Mouse (Mus musculus): Measurements from ENCODE around the gene Prkcg. TPM values are rescaled to one million over a fixed set of nuclear protein-coding genes. Genes with fewer than 3 reads are reported as not detected.

Gene Prkcg
- total RNA-seq, 2 experiments from 2014 or later = 0.78 to 0.84 TPM

GRCm38 (mm10) chr7:3360678-3361077, 71.7 kb downstream of the Prkcg start:
- no peak for TF ChIP-seq CTCF (IDR thresholded peaks at IDR 0.05)
- DNase-seq = no peak
- Histone ChIP-seq H3K4me3 (no peak overlapping the region), H3K27ac (no peak overlapping the region)
- intact Hi-C loops (cut with DNase I) = no loop called here

GRCm38 (mm10) chr7:3365547-3366279, 76.7 kb downstream of the Prkcg start:
- intact Hi-C loops (cut with DNase I) = no loop called here
- Histone ChIP-seq H3K4me3 (no peak overlapping the region), H3K27ac (no peak overlapping the region)
- TF ChIP-seq CTCF (IDR thresholded peaks at IDR 0.05) = no peak
- no peak for DNase-seq

- no peak for TF ChIP-seq CTCF (IDR thresholded peaks at IDR 0.05)
- DNase-seq = no peak
- Histone ChIP-seq H3K4me3 (no peak overlapping the region), H3K27ac (no peak overlapping the region)
- intact Hi-C loops (cut with DNase I) = no loop called here
These were observed 77.9 kb downstream of the Prkcg start for GRCm38 (mm10) chr7:3366705-3367516.

GRCm38 (mm10) chr7:3367569-3367968, 78.6 kb downstream of the Prkcg start:
- no peak for TF ChIP-seq CTCF (IDR thresholded peaks at IDR 0.05)
- no peak for DNase-seq
- no peak overlapping the region for H3K4me3 ChIP-seq
- intact Hi-C loops (cut with DNase I) = no loop called here
- H3K27ac ChIP-seq = no peak overlapping the region

GRCm38 (mm10) chr7:3368311-3368710, 79.3 kb downstream of the Prkcg start:
- Histone ChIP-seq H3K27ac (no peak overlapping the region), H3K4me3 (no peak overlapping the region)
- no peak for DNase-seq
- TF ChIP-seq CTCF (IDR thresholded peaks at IDR 0.05) = no peak
- intact Hi-C loops (cut with DNase I) = no loop called here

GRCm38 (mm10) chr7:3369189-3369588, 80.2 kb downstream of the Prkcg start:
- no peak overlapping the region for H3K27ac ChIP-seq
- TF ChIP-seq CTCF (IDR thresholded peaks at IDR 0.05) = no peak
- no peak for DNase-seq
- H3K4me3 ChIP-seq = no peak overlapping the region
- intact Hi-C loops (cut with DNase I) = no loop called here

GRCm38 (mm10) chr7:3370407-3370806, 81.4 kb downstream of the Prkcg start:
- intact Hi-C loops (cut with DNase I) = no loop called here
- no peak for DNase-seq
- Histone ChIP-seq H3K4me3 (no peak overlapping the region), H3K27ac (no peak overlapping the region)
- no peak for TF ChIP-seq CTCF (IDR thresholded peaks at IDR 0.05)

GRCm38 (mm10) chr7:3372376-3372775, 83.4 kb downstream of the Prkcg start:
- no peak overlapping the region for H3K4me3 ChIP-seq
- TF ChIP-seq CTCF (IDR thresholded peaks at IDR 0.05) = no peak
- intact Hi-C loops (cut with DNase I) = no loop called here
- DNase-seq = no peak
- no peak overlapping the region for H3K27ac ChIP-seq

- no peak for TF ChIP-seq CTCF (IDR thresholded peaks at IDR 0.05)
- H3K4me3 ChIP-seq = no peak overlapping the region
- intact Hi-C loops (cut with DNase I) = no loop called here
- DNase-seq = no peak
- no peak overlapping the region for H3K27ac ChIP-seq
These were observed 84.8 kb downstream of the Prkcg start for GRCm38 (mm10) chr7:3373754-3374153.

- TF ChIP-seq CTCF (IDR thresholded peaks at IDR 0.05) = peak; percentile 79
- DNase-seq = peak; percentile 79
- intact Hi-C loops (cut with DNase I) = loop anchor here (5.0 kb wide), 3 partner anchors 45 to 155 kb away; partner anchors contain the start of gene Cacng7
- no peak overlapping the region for H3K4me3 ChIP-seq
- H3K27ac ChIP-seq = no peak overlapping the region
These were observed 87.9 kb downstream of the Prkcg start for GRCm38 (mm10) chr7:3376831-3377230.

Other genes with a start within 250 kb of the Prkcg start
- not detected for gene AU018091, start 120.0 kb upstream of the Prkcg start, total RNA-seq (2021)
- gene Nlrp12, start 39.4 kb upstream of the Prkcg start, total RNA-seq (2021) = not detected
- 10 to 100 TPM; 17.8 to 37.2 TPM for gene Myadm, start 99 bp upstream of the Prkcg start, total RNA-seq (2021)
- 10 to 100 TPM in 1 of 2 experiments, 1 to 10 TPM in 1; 8.4 to 16.2 TPM for gene Cacng7, start 43.8 kb downstream of the Prkcg start, total RNA-seq (2021)
- not detected for gene Cacng8, start 101.5 kb downstream of the Prkcg start, total RNA-seq (2021)
- gene Cacng6, start 135.0 kb downstream of the Prkcg start, total RNA-seq (2021) = 100 to 1,000 TPM; 102 to 120 TPM
- not detected for gene Tarm1, start 213.4 kb downstream of the Prkcg start, total RNA-seq (2021)